Mouse (Mus musculus): ENCODE results near the gene Thbd. TPM values are rescaled to one million over a fixed set of nuclear protein-coding genes. Genes with fewer than 3 reads are reported as not detected.

The Thbd gene
- total and polyA plus RNA-seq, 3 experiments = not detected

GRCm38 (mm10) chr2:148381076-148381475 is 26.9 kb downstream of the Thbd start:
- Histone ChIP-seq H3K79me2 (replicated peaks; ENCODE audit: control insufficient read depth, extremely low read depth, insufficient read depth, poor library complexity, severe bottlenecking) (no peaks in the 10 kb centered on the region), H3K36me3 (replicated peaks in 1 of 2; ENCODE audit: control insufficient read depth in 1 of 2, insufficient read depth in 1 of 2, low read length in 1 of 2) (no peaks in the 10 kb centered on the region), H3K4me1 (ENCODE audit: control insufficient read depth in 1 of 2, insufficient read depth in 2 of 2) (no peaks in the 10 kb centered on the region), H3K27me3 (replicated peaks) (no peaks in the 10 kb centered on the region), H3K9ac (ENCODE audit: insufficient read depth, low read depth) (no peak overlapping the region), H3K9me3 (replicated peaks; ENCODE audit: low read length) (no peaks in the 10 kb centered on the region), H3K27ac (ENCODE audit: insufficient read depth, low read depth) (no peak overlapping the region), H3K4me2 (ENCODE audit: insufficient read depth, low read depth, poor library complexity, severe bottlenecking) (no peak overlapping the region), H3K4me3 (replicated peaks in 1 of 3; ENCODE audit: low read depth in 2 of 3, low read length in 2 of 3, poor library complexity in 1 of 3) (no peak overlapping the region)
- dilution Hi-C loops (cut with MboI; ENCODE audit: extremely low pct_ligation_motif_present, extremely low pct_unique_long_range_greater_than_20kb, low sequenced_read_pairs) (no loop called here), in situ Hi-C loops (cut with MboI; ENCODE audit: low pct_ligation_motif_present, low pct_unique_long_range_greater_than_20kb, low sequenced_read_pairs) (loop anchor here (10.0 to 25.0 kb wide), 2 partner anchors 174 to 281 kb away; partner anchors contain the start of gene Nxt1)
- DNase-seq (ENCODE audit: extremely low read depth) = no peak
- TF ChIP-seq ZMIZ1 (IDR thresholded peaks at IDR 0.05; ENCODE audit: low read depth, low read length) (no peak), MAX (IDR thresholded peaks at IDR 0.05; ENCODE audit: low read length) (no peak), USF2 (conservative IDR thresholded peaks at IDR 0.05; ENCODE audit: low read depth, low read length) (no peak), EP300 (IDR thresholded peaks at IDR 0.05; ENCODE audit: low read length) (no peak), RCOR1 (conservative IDR thresholded peaks at IDR 0.05; ENCODE audit: low read depth, low read length) (no peak), IRF4 (IDR thresholded peaks at IDR 0.05; ENCODE audit: low read depth, low read length) (no peak), NRF1 (IDR thresholded peaks at IDR 0.05; ENCODE audit: low read depth, low read length) (no peak), UBTF (IDR thresholded peaks at IDR 0.05; ENCODE audit: low read depth, low read length) (no peak), USF1 (IDR thresholded peaks at IDR 0.05; ENCODE audit: low read depth, low read length) (no peak), MEF2A (IDR thresholded peaks at IDR 0.05; ENCODE audit: borderline replicate concordance, low read depth, low read length) (no peak), JUN (IDR thresholded peaks at IDR 0.05; ENCODE audit: insufficient read depth, low read depth, low read length) (no peak), CHD1 (IDR thresholded peaks at IDR 0.05; ENCODE audit: low read depth, low read length) (no peak), ZKSCAN1 (IDR thresholded peaks at IDR 0.05; ENCODE audit: borderline replicate concordance, low read depth, low read length) (no peak), POLR2AphosphoS2 (IDR thresholded peaks at IDR 0.05; ENCODE audit: low read depth, low read length) (no peak)

DNA sequence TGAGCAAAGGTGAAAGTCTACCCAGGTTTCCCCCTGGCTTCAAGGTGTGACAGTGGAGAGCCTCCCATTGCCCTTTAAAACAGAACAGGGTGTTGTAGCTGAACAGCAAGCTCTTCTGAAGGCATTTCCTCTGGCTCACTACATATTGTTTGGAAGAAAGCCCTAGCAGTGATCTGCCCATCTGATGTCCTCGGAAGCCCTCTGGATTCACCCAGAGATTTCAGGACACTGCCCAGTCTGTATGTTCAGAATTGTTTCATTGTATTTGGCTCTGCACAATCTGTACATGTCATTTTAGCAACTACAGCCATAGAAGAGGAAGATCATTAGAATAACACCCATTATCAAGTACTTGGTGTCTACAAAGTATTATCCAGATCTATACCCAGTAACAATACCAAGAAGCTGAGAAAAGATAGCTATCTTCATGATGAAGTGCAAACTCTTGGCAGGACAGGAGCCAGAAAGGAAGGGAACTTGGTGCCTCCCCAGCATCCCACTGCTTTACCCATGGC is 28.0 kb downstream of the Thbd start:
- H3K27ac ChIP-seq (ENCODE audit: insufficient read depth, low read depth) = no peak overlapping the region
- no peak overlapping the region for H3K4me3 ChIP-seq (replicated peaks in 1 of 3; ENCODE audit: low read depth in 2 of 3, low read length in 2 of 3, poor library complexity in 1 of 3)
- dilution Hi-C loops (cut with MboI; ENCODE audit: extremely low pct_ligation_motif_present, extremely low pct_unique_long_range_greater_than_20kb, low sequenced_read_pairs) = no loop called here
- TF ChIP-seq TBP (conservative IDR thresholded peaks at IDR 0.05; ENCODE audit: low read depth, low read length) = no peak
- H3K27me3 ChIP-seq (replicated peaks) = no peaks in the 10 kb centered on the region
- DNase-seq (ENCODE audit: extremely low read depth) = no peak
- in situ Hi-C loops (cut with MboI; ENCODE audit: low pct_ligation_motif_present, low pct_unique_long_range_greater_than_20kb, low sequenced_read_pairs) = loop anchor here (10.0 to 25.0 kb wide), 2 partner anchors 175 to 282 kb away; partner anchors contain the start of gene Nxt1
- no peak overlapping the region for H3K9ac ChIP-seq (ENCODE audit: insufficient read depth, low read depth)
- no peaks in the 10 kb centered on the region for H3K79me2 ChIP-seq (replicated peaks; ENCODE audit: control insufficient read depth, extremely low read depth, insufficient read depth, poor library complexity, severe bottlenecking)
- no peak overlapping the region for H3K4me2 ChIP-seq (ENCODE audit: insufficient read depth, low read depth, poor library complexity, severe bottlenecking)
- peaks cover 3 to 10% of the 10 kb centered on the region in 2 experiments; a peak in 2 of 4 replicates for H3K4me1 ChIP-seq (ENCODE audit: control insufficient read depth in 1 of 2, insufficient read depth in 2 of 2)
- no peaks in the 10 kb centered on the region for H3K9me3 ChIP-seq (replicated peaks; ENCODE audit: low read length)
- H3K36me3 ChIP-seq (replicated peaks in 1 of 2; ENCODE audit: control insufficient read depth in 1 of 2, insufficient read depth in 1 of 2, low read length in 1 of 2) = no peaks in the 10 kb centered on the region

All from CH12.LX (cell line).